29 mouse cellular contexts compared by ENCODE assay signal in genomic region chr4:100276482-100276881, GRCm38 (mm10).
DNase-seq lines count a peak whose midpoint lies in the region; ATAC-seq and TF ChIP-seq lines count a peak whose summit lies in the region.
"Had no signal": no experiment of that assay in that cellular context is flagged by ENCODE, and none has a peak within 500 bp of the region (broad histone marks: within the 10 kb centered on the region; RNA-seq: fewer than 3 reads in every experiment).

No protein-coding gene starts in this region.

- H3K4me1 ChIP-seq in cerebellum, adult 2 months (ENCODE audit: control insufficient read depth, insufficient read depth, low read length) = peaks cover 8% of the 10 kb centered on the region
- no peaks in the 10 kb centered on the region for H3K4me1 ChIP-seq in stomach, postnatal 0 days (replicated peaks; ENCODE audit: control insufficient read depth, insufficient read depth)
- peaks cover 5% of the 10 kb centered on the region; the same call in 1 of the 2 replicates for H3K4me1 ChIP-seq in heart, embryonic 11.5 days (ENCODE audit: control insufficient read depth, insufficient read depth, low read length)
- H3K4me1 ChIP-seq: embryonic facial prominence, embryonic 12.5 days; hindbrain, embryonic 12.5 days; liver, embryonic 15.5 days; neural tube, embryonic 12.5 days had no signal

- no peaks in the 10 kb centered on the region for H3K9me3 ChIP-seq in stomach, postnatal 0 days (ENCODE audit: control insufficient read depth, low read length)
- H3K9me3 ChIP-seq in heart, embryonic 11.5 days (replicated peaks; ENCODE audit: control insufficient read depth, low read length) = no peaks in the 10 kb centered on the region
- H3K9me3 ChIP-seq: embryonic facial prominence, embryonic 12.5 days; forebrain, embryonic 10.5 days; hindbrain, embryonic 12.5 days; limb, embryonic 10.5 days; limb, embryonic 15.5 days; liver, embryonic 15.5 days; neural tube, embryonic 12.5 days had no signal

- no peak for TF ChIP-seq POLR2A in cerebellum, adult 2 months (IDR thresholded peaks at IDR 0.05; ENCODE audit: borderline replicate concordance, insufficient read depth, low read length)

- no peak overlapping the region for H3K4me3 ChIP-seq in cerebellum, adult 2 months (replicated peaks; ENCODE audit: insufficient read depth, low read depth, low read length)
- no peak overlapping the region for H3K4me3 ChIP-seq in stomach, postnatal 0 days (ENCODE audit: low read depth, low read length)
- no peak overlapping the region for H3K4me3 ChIP-seq in heart, embryonic 11.5 days (ENCODE audit: low read depth, low read length)
- H3K4me3 ChIP-seq: embryonic facial prominence, embryonic 12.5 days; forebrain, embryonic 10.5 days; hindbrain, embryonic 12.5 days; limb, embryonic 10.5 days; limb, embryonic 15.5 days; liver, embryonic 15.5 days; myocyte; neural tube, embryonic 12.5 days had no signal

- intact Hi-C loops in left cerebral cortex, postnatal 4 days (cut with DNase I) = no loop called here
- intact Hi-C loops in left cerebral cortex, postnatal 14 days (cut with DNase I) = no loop called here

- no peaks in the 10 kb centered on the region for H3K36me3 ChIP-seq in stomach, postnatal 0 days (ENCODE audit: control insufficient read depth, insufficient read depth, low read length)
- no peaks in the 10 kb centered on the region for H3K36me3 ChIP-seq in heart, embryonic 11.5 days (ENCODE audit: control insufficient read depth, insufficient read depth, low read length)
- H3K36me3 ChIP-seq: embryonic facial prominence, embryonic 12.5 days; forebrain, embryonic 10.5 days; hindbrain, embryonic 12.5 days; limb, embryonic 10.5 days; limb, embryonic 15.5 days; liver, embryonic 15.5 days; neural tube, embryonic 12.5 days had no signal

- no peaks in the 10 kb centered on the region for H3K27me3 ChIP-seq in cerebellum, adult 2 months (ENCODE audit: control insufficient read depth, insufficient read depth, low read length)
- no peaks in the 10 kb centered on the region for H3K27me3 ChIP-seq in stomach, postnatal 0 days (ENCODE audit: control insufficient read depth, insufficient read depth, low read length)
- no peaks in the 10 kb centered on the region for H3K27me3 ChIP-seq in heart, embryonic 11.5 days (ENCODE audit: control insufficient read depth, insufficient read depth, low read length)
- H3K27me3 ChIP-seq: embryonic facial prominence, embryonic 12.5 days; hindbrain, embryonic 12.5 days; limb, embryonic 15.5 days; liver, embryonic 15.5 days; neural tube, embryonic 12.5 days had no signal

- H3K9ac ChIP-seq in stomach, postnatal 0 days (ENCODE audit: low read length) = no peak overlapping the region
- no peak overlapping the region for H3K9ac ChIP-seq in heart, embryonic 11.5 days (ENCODE audit: low read depth, low read length)
- H3K9ac ChIP-seq: embryonic facial prominence, embryonic 12.5 days; hindbrain, embryonic 12.5 days; limb, embryonic 15.5 days; liver, embryonic 15.5 days; lung, embryonic 14.5 days; neural tube, embryonic 12.5 days had no signal

- no peak for TF ChIP-seq EP300 in stomach, postnatal 0 days (optimal IDR thresholded peaks at IDR 0.05)

- WGBS in cerebellum, adult 2 months = 11% methylated on average over 7 of the region's 7 CpGs
- WGBS in stomach, postnatal 0 days = 71% methylated on average over 7 of the region's 7 CpGs
- WGBS in heart, embryonic 11.5 days (ENCODE audit: insufficient replicate concordance) = 65% methylated on average over 7 of the region's 7 CpGs

- no peak for ATAC-seq in stomach, postnatal 0 days (ENCODE audit: low FRiP score, low TSS enrichment)
- ATAC-seq in heart, embryonic 11.5 days (replicated peaks; ENCODE audit: insufficient number of reproducible peaks, low FRiP score, low TSS enrichment) = no peak
- ATAC-seq: activated CD4-positive, CD25-positive, alpha-beta regulatory T cell, adult 4 months; forebrain, embryonic 16.5 days; intestine, postnatal 0 days; midbrain, embryonic 16.5 days had no signal

- no peak for TF ChIP-seq CTCF in cerebellum, adult 2 months (IDR thresholded peaks at IDR 0.05; ENCODE audit: borderline replicate concordance, insufficient read depth, low read depth, low read length)
- TF ChIP-seq CTCF in stomach, postnatal 0 days (IDR thresholded peaks at IDR 0.05; ENCODE audit: low read depth) = no peak

- no peak overlapping the region for H3K4me2 ChIP-seq in stomach, postnatal 0 days (replicated peaks; ENCODE audit: low read depth)
- no peak overlapping the region for H3K4me2 ChIP-seq in heart, embryonic 11.5 days
- H3K4me2 ChIP-seq: embryonic facial prominence, embryonic 12.5 days; hindbrain, embryonic 12.5 days; limb, embryonic 15.5 days; liver, embryonic 15.5 days; lung, embryonic 14.5 days; midbrain, embryonic 11.5 days; neural tube, embryonic 12.5 days had no signal

- peak; percentile 54 for DNase-seq in left cerebral cortex, postnatal 4 days
- no peak for DNase-seq in left cerebral cortex, postnatal 14 days (ENCODE audit: low spot score in 2 of 2)
- peak; percentile 54 for DNase-seq in cerebellum, adult 11 months
- peak; percentile 63 to 79 for DNase-seq in cerebellum, adult 2 months
- DNase-seq in cerebellum, postnatal 14 days = peak; percentile 71 to 72
- DNase-seq in thymus, postnatal 14 days = no peak
- DNase-seq in stomach, postnatal 0 days (ENCODE audit: low spot score) = no peak
- DNase-seq: adrenal gland, adult 8-10 months; B cell, adult 2 months; embryo, embryonic 11 days; gastrocnemius, postnatal 10 days; heart, postnatal 36 days; kidney, postnatal 25 days; lung, postnatal 14 days had no signal

- peak overlapping the region; percentile 31 for H3K27ac ChIP-seq in cerebellum, adult 2 months (ENCODE audit: insufficient read depth, low read length)
- H3K27ac ChIP-seq in stomach, postnatal 0 days (replicated peaks) = no peak overlapping the region
- H3K27ac ChIP-seq in heart, embryonic 11.5 days (ENCODE audit: low read depth, low read length) = no peak overlapping the region
- H3K27ac ChIP-seq: embryonic facial prominence, embryonic 12.5 days; forebrain, embryonic 10.5 days; hindbrain, embryonic 12.5 days; limb, embryonic 10.5 days; limb, embryonic 15.5 days; liver, embryonic 15.5 days; neural tube, embryonic 12.5 days had no signal

Comparison
In these comparisons a context has a peak if more than half of its experiments do, and no peak if none do; other contexts are left out.
1. DNase-seq: peak in left cerebral cortex, postnatal 4 days (single experiment), cerebellum, adult 11 months (single experiment), cerebellum, adult 2 months (2 of 2) and cerebellum, postnatal 14 days (2 of 2); none in left cerebral cortex, postnatal 14 days (0 of 2), thymus, postnatal 14 days (single experiment) and stomach, postnatal 0 days (single experiment).